Mouse (Mus musculus) left cerebral cortex, adult 18-20 months (tissue): Measurements from ENCODE around the gene Snrpc. TPM values are rescaled to one million over a fixed set of nuclear protein-coding genes. Genes with fewer than 3 reads are reported as not detected.

ENCODE experiments used
- DNase-seq, 2 experiments: peaks; one replicate each; pipeline ENCODE4 v3.0.0; 2021 to 2022; ENCODE audit warnings: low spot score in 2 of 2, mixed read lengths in 1 of 2
- total RNA-seq, 2 experiments: library from RNA; stranded (reverse); gene quantifications; 2 replicates each; pipeline ENCODE4 v1.2.3; 2021

Gene Snrpc
- total RNA-seq, 2 experiments from 2014 or later, result 43.5 to 44.7 TPM

GRCm38 (mm10) chr17:27857649-27858475 lies 19.9 kb downstream of the Snrpc start:
- no peak for DNase-seq

DNA sequence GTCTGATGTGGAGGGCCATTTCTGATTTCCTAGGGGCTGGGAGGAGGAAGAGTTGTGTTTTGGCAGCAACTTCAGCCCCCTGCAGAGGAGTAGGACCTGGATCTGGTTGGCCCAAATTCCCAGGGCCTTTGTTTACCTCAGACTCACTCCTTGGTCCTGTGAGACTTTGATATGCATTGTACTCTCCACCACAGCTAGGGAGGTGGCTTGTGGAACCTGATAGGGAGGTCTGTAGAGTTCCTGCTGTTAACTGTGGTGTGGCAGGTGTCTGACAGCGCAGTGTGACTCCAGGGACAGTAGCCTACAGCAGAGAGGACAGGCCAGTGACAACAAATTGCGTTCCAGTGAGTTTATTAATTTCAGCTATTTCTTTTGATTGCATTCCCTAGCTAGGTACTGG lies 21.2 kb downstream of the Snrpc start:
- no peak for DNase-seq

GRCm38 (mm10) chr17:27865461-27865860 lies 27.5 kb downstream of the Snrpc start:
- DNase-seq, result no peak

DNA sequence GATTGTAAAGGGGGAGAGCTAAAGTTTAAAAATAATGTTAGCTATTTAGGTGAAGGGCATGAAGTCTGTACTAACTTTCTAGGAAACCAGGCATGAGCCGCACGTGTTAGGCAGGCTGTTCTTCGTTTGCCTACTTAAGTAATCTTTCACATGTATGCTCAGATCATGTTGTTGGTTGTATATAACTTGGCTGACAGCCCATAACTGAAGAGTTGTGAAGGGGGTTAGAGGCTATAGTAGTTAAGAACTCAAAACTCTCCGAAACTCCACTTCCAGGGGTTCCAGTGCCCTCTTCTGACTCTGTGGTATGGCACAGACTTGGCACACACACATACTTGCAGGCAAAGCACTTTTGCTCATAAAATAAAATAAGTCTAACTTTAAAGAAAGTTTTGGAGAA lies 28.8 kb downstream of the Snrpc start:
- no peak for DNase-seq

- peak; percentile 17 to 35 for DNase-seq
Observed at GRCm38 (mm10) chr17:27871851-27872250, 33.9 kb downstream of the Snrpc start.

DNA sequence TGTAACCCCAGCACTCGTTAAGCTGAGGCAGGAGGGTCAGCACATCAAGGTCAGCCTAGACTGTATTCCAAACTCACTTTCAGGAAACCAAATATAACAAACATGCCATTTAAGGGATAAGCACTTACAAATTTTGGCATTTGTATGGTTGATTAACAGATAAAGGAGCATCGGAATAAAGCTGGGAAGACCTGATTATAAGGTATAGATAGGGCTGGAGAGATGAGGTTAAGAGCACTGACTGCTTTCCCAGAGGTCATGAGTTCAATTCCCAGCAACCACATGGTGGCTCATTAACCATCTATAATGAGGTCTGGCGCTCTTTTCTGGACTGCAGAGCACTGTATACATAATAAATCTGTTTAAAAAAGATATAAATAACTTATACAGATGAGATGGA lies 35.6 kb downstream of the Snrpc start:
- no peak for DNase-seq

GRCm38 (mm10) chr17:27874510-27874909 lies 36.6 kb downstream of the Snrpc start:
- DNase-seq, result no peak

- DNase-seq, result no peak
Observed at GRCm38 (mm10) chr17:27881518-27881917, 43.6 kb downstream of the Snrpc start.

DNA sequence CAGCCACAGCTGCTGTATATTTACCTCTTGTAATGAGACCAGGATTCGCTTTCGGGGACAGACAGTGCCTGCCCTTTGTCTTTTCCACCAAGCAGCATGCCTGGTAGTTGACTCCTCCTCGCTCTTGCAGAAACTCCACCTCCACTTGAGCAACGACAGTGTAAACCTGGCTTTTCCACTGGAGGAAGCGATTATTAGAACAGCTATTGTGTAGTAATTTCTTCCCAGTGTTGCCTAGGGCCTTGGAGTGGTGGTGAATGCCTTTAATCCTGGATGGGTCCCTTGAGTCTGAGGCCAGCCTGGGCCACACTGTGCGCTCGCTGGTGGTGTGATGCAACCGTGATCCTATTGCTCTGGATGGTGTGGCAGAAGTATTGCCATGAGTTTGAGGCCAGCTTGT lies 45.2 kb downstream of the Snrpc start:
- DNase-seq, result no peak

DNA sequence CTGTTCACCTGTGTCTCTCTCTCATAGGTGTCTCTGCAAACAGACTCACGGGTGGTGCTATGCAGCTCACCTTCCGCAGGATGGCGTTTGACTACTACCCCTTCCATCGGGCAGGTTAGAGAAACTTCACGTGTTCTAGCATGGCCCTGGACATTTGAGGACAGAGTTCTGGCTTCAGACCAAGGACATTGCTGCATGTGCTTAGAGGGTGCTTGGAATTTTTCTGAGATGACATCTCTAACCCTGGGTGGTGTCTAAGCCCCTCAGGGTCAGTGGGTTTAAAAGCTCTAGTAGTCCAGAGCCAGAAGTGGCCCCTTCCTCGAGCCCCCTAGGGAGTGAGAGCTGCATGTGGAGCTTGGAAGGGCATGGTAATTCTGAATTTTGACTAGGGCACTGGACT lies 46.0 kb downstream of the Snrpc start:
- no peak for DNase-seq

- DNase-seq, result no peak
Observed at GRCm38 (mm10) chr17:27886499-27887210, 48.7 kb downstream of the Snrpc start.

Other genes with a start within 250 kb of the Snrpc start
- gene Nudt3, start 214.7 kb upstream of the Snrpc start, total RNA-seq, result 100 to 1,000 TPM; 562 to 569 TPM
- gene RPS10-NUDT3, start 202.9 kb upstream of the Snrpc start, total RNA-seq, result not detected
- 100 to 1,000 TPM; 498 to 500 TPM for gene Rps10, start 201.5 kb upstream of the Snrpc start, total RNA-seq
- gene Pacsin1, start 182.6 kb upstream of the Snrpc start, total RNA-seq, result 100 to 1,000 TPM; 429 to 433 TPM
- under 1 TPM; 0.23 to 0.49 TPM for gene Spdef, start 109.2 kb upstream of the Snrpc start, total RNA-seq
- 100 to 1,000 TPM; 221 to 223 TPM for gene D17Wsu92e, start 17.5 kb upstream of the Snrpc start, total RNA-seq
- 10 to 100 TPM; 21.3 to 23.3 TPM for gene Uhrf1bp1, start 18.3 kb downstream of the Snrpc start, total RNA-seq
- 10 to 100 TPM; 39.5 to 44.5 TPM for gene Anks1, start 71.2 kb downstream of the Snrpc start, total RNA-seq
- 10 to 100 TPM; 47.6 to 49.3 TPM for gene Taf11, start 71.7 kb downstream of the Snrpc start, total RNA-seq
- 1 to 10 TPM in 1 of 2 experiments, under 1 TPM in 1; 0.68 to 1.1 TPM for gene Tcp11, start 242.5 kb downstream of the Snrpc start, total RNA-seq